Mouse (Mus musculus) lung, postnatal 0 days (tissue): ENCODE data around the gene Hltf. TPM values are rescaled to one million over a fixed set of nuclear protein-coding genes. Genes with fewer than 3 reads are reported as not detected.
"Not testable (repeated sequence)": the region's sequence is repeated elsewhere in the genome, so short reads cannot be mapped to it uniquely, and the experiment has no call there.

Experiments used
- ATAC-seq: fragments of 200-750 bp; cut with Nextera tagmentation; 2 replicates; pipeline ENCODE4 v1.8.0; 2017; ENCODE audit warnings: moderate library complexity
- DNase-seq: peaks from one replicate; pipeline ENCODE4 v3.0.0-alpha.2; 2016; ENCODE audit warnings: low spot score
- H3K27ac ChIP-seq: fragments of 300-500 bp; sonication (generic); 2 replicates; pipeline ENCODE4 v1.5.1; 2014; ENCODE audit warnings: antibody characterized with exemption, mild to moderate bottlenecking, low read length, mixed read lengths
- H3K27me3 ChIP-seq: fragments of 300-500 bp; sonication (generic); replicated peaks from 2 replicates; pipeline ENCODE4 v1.6.1; 2014; ENCODE audit warnings: low read length, mixed read lengths; ENCODE audit not compliant: insufficient read depth
- H3K36me3 ChIP-seq: fragments of 300-500 bp; sonication (generic); 2 replicates; pipeline ENCODE4 v1.6.1; 2014; ENCODE audit warnings: low read length, mixed read lengths; ENCODE audit not compliant: insufficient read depth
- H3K4me1 ChIP-seq: fragments of 300-500 bp; sonication (generic); 2 replicates; pipeline ENCODE4 v1.6.1; 2014; ENCODE audit warnings: antibody characterized with exemption, low read depth, low read length, mixed read lengths; ENCODE audit not compliant: insufficient read depth
- H3K4me2 ChIP-seq: fragments of 300-500 bp; sonication (generic); replicated peaks from 2 replicates; pipeline ENCODE4 v1.6.1; 2014; ENCODE audit warnings: low read depth, mild to moderate bottlenecking, low read length, moderate library complexity, mixed read lengths
- H3K4me3 ChIP-seq: fragments of 300-500 bp; sonication (generic); 2 replicates; pipeline ENCODE4 v1.5.1; 2014; ENCODE audit warnings: low read depth, low read length
- H3K9ac ChIP-seq: fragments of 300-500 bp; sonication (generic); replicated peaks from 2 replicates; pipeline ENCODE4 v1.6.1; 2014; ENCODE audit warnings: low read depth, mild to moderate bottlenecking
- H3K9me3 ChIP-seq: fragments of 300-500 bp; sonication (generic); 2 replicates; pipeline ENCODE4 v1.6.1; 2016; ENCODE audit warnings: low read length, mixed read lengths
- CTCF ChIP-seq: IDR thresholded peaks from 2 replicates; pipeline ENCODE4 v1.5.1; 2016; ENCODE audit warnings: antibody characterized with exemption, mild to moderate bottlenecking
- EP300 ChIP-seq: IDR thresholded peaks from 2 replicates; pipeline ENCODE4 v1.6.1; 2016; ENCODE audit warnings: antibody characterized with exemption, mild to moderate bottlenecking, control low read depth
- WGBS: fragments of 180-500 bp; shearing (Covaris S2); extraction: QIAGEN DNeasy Blood & Tissue Kit; methylation state at CpG from one replicate; pipeline ENCODE4 v1.1.7; 2014; 5-methylcytosine and 5-hydroxymethylcytosine counted together
- polyA plus RNA-seq: library from polyadenylated mRNA; unstranded; fragments of >200 nt; fragmentation: Nextera tagmentation; extraction: Ambion mirVana; gene quantifications from 2 replicates; pipeline ENCODE4 v1.2.1, GENCODE M21; 2015

Hltf gene
- 13.7 and 13.8 TPM in 2 replicates for polyA plus RNA-seq

- DNase-seq (peak; percentile 97), ATAC-seq (peak; percentile 100)
- no peak for TF ChIP-seq CTCF
- TF ChIP-seq EP300: peak; percentile 46; the same call in 1 of the 2 replicates
- Histone ChIP-seq H3K9me3 (no peaks in the 10 kb centered on the region), H3K9ac (peak within 1 kb of the TSS; percentile 60), H3K4me2 (peak within 1 kb of the TSS; percentile 67), H3K36me3 (0 out of 2 replicates have a peak, but pooled peaks cover 3% of the 10 kb centered on the region), H3K27me3 (no peaks in the 10 kb centered on the region), H3K4me1 (no peaks in the 10 kb centered on the region; the same call in 1 of the 2 replicates), H3K27ac (peak within 1 kb of the TSS; percentile 82), H3K4me3 (peak within 1 kb of the TSS; percentile 80)
- WGBS: 1% methylated on average over 49 of the region's 54 CpGs
These were observed at the start of gene Hltf for GRCm38 (mm10) chr3:20057306-20058196. Hltf (plus strand) TSS chr3:20057811.

GRCm38 (mm10) chr3:20010464-20010863 is 47.1 kb upstream of the Hltf start:
- 88% methylated on average over 9 of the region's 9 CpGs for WGBS
- ATAC-seq: no peak
- TF ChIP-seq EP300: no peak
- no peak for TF ChIP-seq CTCF
- DNase-seq: no peak
- 0 out of 2 replicates have a peak, but pooled peaks cover 10% of the 10 kb centered on the region for H3K36me3 ChIP-seq
- no peaks in the 10 kb centered on the region for H3K9me3 ChIP-seq
- no peak overlapping the region for H3K9ac ChIP-seq
- no peaks in the 10 kb centered on the region for H3K4me1 ChIP-seq
- no peaks in the 10 kb centered on the region for H3K27me3 ChIP-seq
- H3K4me2 ChIP-seq: no peak overlapping the region
- H3K4me3 ChIP-seq: no peak overlapping the region
- H3K27ac ChIP-seq: no peak overlapping the region

- WGBS: 78% methylated on average over 7 of the region's 7 CpGs
- H3K27ac ChIP-seq, DNase-seq, H3K27me3 ChIP-seq, ATAC-seq, H3K9ac ChIP-seq, H3K9me3 ChIP-seq, H3K4me1 ChIP-seq, H3K4me2 ChIP-seq, H3K4me3 ChIP-seq: not testable (repeated sequence)
- H3K36me3 ChIP-seq: 0 out of 2 replicates have a peak, but pooled peaks cover 15% of the 10 kb centered on the region
These were observed 46.7 kb upstream of the Hltf start for GRCm38 (mm10) chr3:20010905-20011304.

GRCm38 (mm10) chr3:20014454-20014853 is 43.2 kb upstream of the Hltf start:
- Histone ChIP-seq H3K27me3 (no peaks in the 10 kb centered on the region), H3K27ac (no peak overlapping the region), H3K4me1 (no peaks in the 10 kb centered on the region), H3K36me3 (peaks cover 27% of the 10 kb centered on the region; the same call in 1 of the 2 replicates), H3K9me3 (no peaks in the 10 kb centered on the region), H3K9ac (no peak overlapping the region), H3K4me3 (no peak overlapping the region), H3K4me2 (no peak overlapping the region)
- DNase-seq (no peak), ATAC-seq (no peak)
- no peak for TF ChIP-seq EP300
- no peak for TF ChIP-seq CTCF
- 86% methylated on average over 2 of the region's 2 CpGs for WGBS

DNA sequence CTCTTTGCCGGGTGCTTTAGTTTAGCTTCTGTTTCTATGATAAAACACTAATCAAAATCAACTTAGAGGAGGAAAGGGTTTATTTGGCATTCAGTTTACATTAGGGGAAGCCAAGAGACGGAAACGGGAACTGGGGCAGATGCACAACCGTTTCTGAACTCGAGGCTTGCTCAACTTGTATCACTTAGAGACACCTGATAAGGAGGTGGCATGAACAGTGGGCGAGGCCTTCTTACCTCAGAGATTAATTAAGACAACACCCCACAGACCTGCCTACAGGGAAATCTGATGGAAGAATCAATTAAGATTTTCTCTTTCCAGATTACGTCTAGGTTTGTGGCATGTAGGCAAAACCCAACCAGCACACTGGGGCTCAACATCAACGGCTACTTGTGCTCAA is 39.5 kb upstream of the Hltf start:
- Histone ChIP-seq H3K4me3 (no peak overlapping the region), H3K9me3 (no peaks in the 10 kb centered on the region), H3K9ac (no peak overlapping the region), H3K27me3 (no peaks in the 10 kb centered on the region), H3K36me3 (peaks cover 35% of the 10 kb centered on the region; the same call in 1 of the 2 replicates), H3K27ac (no peak overlapping the region), H3K4me1 (no peaks in the 10 kb centered on the region), H3K4me2 (no peak overlapping the region)
- TF ChIP-seq EP300: no peak
- TF ChIP-seq CTCF: no peak
- no peak for ATAC-seq
- DNase-seq: no peak
- WGBS: 69% methylated on average over 8 of the region's 8 CpGs

- Histone ChIP-seq H3K36me3 (0 out of 2 replicates have a peak, but pooled peaks cover 8% of the 10 kb centered on the region), H3K4me2 (no peak overlapping the region), H3K4me3 (no peak overlapping the region), H3K4me1 (no peaks in the 10 kb centered on the region), H3K27ac (no peak overlapping the region), H3K27me3 (no peaks in the 10 kb centered on the region), H3K9ac (no peak overlapping the region), H3K9me3 (no peaks in the 10 kb centered on the region)
- TF ChIP-seq EP300 (no peak), CTCF (no peak)
- 48% methylated on average over 1 of the region's 1 CpGs for WGBS
- DNase-seq (no peak), ATAC-seq (no peak)
These were observed 33.8 kb upstream of the Hltf start for GRCm38 (mm10) chr3:20023832-20024231.
